Mouse (Mus musculus) hindbrain, embryonic 14.5 days (tissue): ENCODE measurements around the gene Zfp467. TPM values are rescaled to one million over a fixed set of nuclear protein-coding genes. Genes with fewer than 3 reads are reported as not detected.

Experiments used
- ATAC-seq: fragments of 200-750 bp; cut with Nextera tagmentation; 2 replicates; pipeline ENCODE4 v1.8.0; 2017; ENCODE audit warnings: moderate number of reproducible peaks, mild to moderate bottlenecking, moderate TSS enrichment, moderate library complexity; ENCODE audit not compliant: low FRiP score
- DNase-seq: peaks from one replicate; pipeline ENCODE4 v3.0.0-alpha.2; 2015; ENCODE audit warnings: low spot score
- H3K27ac ChIP-seq: fragments of 300-500 bp; sonication (generic); 2 replicates; pipeline ENCODE4 v1.5.1; 2014; ENCODE audit warnings: mild to moderate bottlenecking, moderate library complexity
- H3K27me3 ChIP-seq: fragments of 300-500 bp; sonication (generic); 2 replicates; pipeline ENCODE4 v1.6.1; 2014; ENCODE audit warnings: mild to moderate bottlenecking, low read length, mixed read lengths; ENCODE audit not compliant: control insufficient read depth, insufficient read depth
- H3K36me3 ChIP-seq: fragments of 300-500 bp; sonication (generic); replicated peaks from 2 replicates; pipeline ENCODE4 v1.6.1; 2014; ENCODE audit not compliant: control insufficient read depth, insufficient read depth
- H3K4me1 ChIP-seq: fragments of 300-500 bp; sonication (generic); replicated peaks from 2 replicates; pipeline ENCODE4 v1.6.1; 2014; ENCODE audit warnings: antibody characterized with exemption, low read length, mixed read lengths; ENCODE audit not compliant: control insufficient read depth, insufficient read depth
- H3K4me2 ChIP-seq: fragments of 300-500 bp; sonication (generic); replicated peaks from 2 replicates; pipeline ENCODE4 v1.6.1; 2014; ENCODE audit warnings: mild to moderate bottlenecking, moderate library complexity
- H3K4me3 ChIP-seq: fragments of 300-500 bp; sonication (generic); replicated peaks from 2 replicates; pipeline ENCODE4 v1.5.1; 2014; ENCODE audit warnings: mild to moderate bottlenecking, low read length
- H3K9ac ChIP-seq: fragments of 300-500 bp; sonication (generic); 2 replicates; pipeline ENCODE4 v1.6.1; 2014
- H3K9me3 ChIP-seq: fragments of 300-500 bp; sonication (generic); 2 replicates; pipeline ENCODE4 v1.6.1; 2016; ENCODE audit warnings: low read length; ENCODE audit not compliant: control insufficient read depth
- WGBS: fragments of 180-500 bp; shearing (Covaris S2); extraction: QIAGEN DNeasy Blood & Tissue Kit; methylation state at CpG from one replicate; pipeline ENCODE4 v1.1.7; 2014; 5-methylcytosine and 5-hydroxymethylcytosine counted together
- polyA plus RNA-seq: library from polyadenylated mRNA; unstranded; fragments of >200 nt; fragmentation: Nextera tagmentation; extraction: Ambion mirVana; gene quantifications from 2 replicates; pipeline ENCODE4 v1.2.1, GENCODE M21; 2014

Gene Zfp467
- polyA plus RNA-seq = 25.8 and 32.4 TPM in 2 replicates

GRCm38 (mm10) chr6:48445181-48446101 lies at the start of gene Zfp467:
Gene Zfp467 (minus strand): TSS chr6:48445825.
- WGBS = 1% methylated on average over 64 of the region's 65 CpGs
- Histone ChIP-seq H3K4me2 (peak within 1 kb of the TSS; percentile 85), H3K27me3 (0 out of 2 replicates have a peak, but pooled peaks cover 5% of the 10 kb centered on the region), H3K4me1 (peaks cover 12% of the 10 kb centered on the region), H3K9me3 (no peaks in the 10 kb centered on the region), H3K27ac (peak within 1 kb of the TSS; percentile 90), H3K4me3 (peak within 1 kb of the TSS; percentile 63), H3K36me3 (peaks cover 19% of the 10 kb centered on the region), H3K9ac (peak within 1 kb of the TSS; percentile 73)
- no peak for DNase-seq
- peak; percentile 36 for ATAC-seq

GRCm38 (mm10) chr6:48493136-48493730 lies 47.6 kb upstream of the Zfp467 start:
- Histone ChIP-seq H3K9me3 (no peaks in the 10 kb centered on the region), H3K27me3 (no peaks in the 10 kb centered on the region), H3K27ac (no peak overlapping the region), H3K4me3 (no peak overlapping the region), H3K9ac (no peak overlapping the region), H3K4me2 (no peak overlapping the region), H3K4me1 (no peaks in the 10 kb centered on the region), H3K36me3 (no peaks in the 10 kb centered on the region)
- DNase-seq (no peak), ATAC-seq (no peak)
- 10% methylated on average over 8 of the region's 8 CpGs for WGBS

- ATAC-seq = no peak
These were observed 45.7 kb upstream of the Zfp467 start for GRCm38 (mm10) chr6:48491361-48491760.

GRCm38 (mm10) chr6:48489741-48490140 lies 44.1 kb upstream of the Zfp467 start:
- H3K36me3 ChIP-seq = no peaks in the 10 kb centered on the region

More at GRCm38 (mm10) chr6:48491361-48491760, 45.7 kb upstream of the Zfp467 start:
- no peaks in the 10 kb centered on the region for H3K4me1 ChIP-seq
- no peaks in the 10 kb centered on the region for H3K27me3 ChIP-seq
- no peak overlapping the region for H3K27ac ChIP-seq
- H3K9ac ChIP-seq = no peak overlapping the region
- no peak for DNase-seq
- H3K36me3 ChIP-seq = no peaks in the 10 kb centered on the region
- 71% methylated on average over 9 of the region's 9 CpGs for WGBS
- H3K4me2 ChIP-seq = no peak overlapping the region
- no peaks in the 10 kb centered on the region for H3K9me3 ChIP-seq
- no peak overlapping the region for H3K4me3 ChIP-seq

GRCm38 (mm10) chr6:48487747-48488725 lies 42.4 kb upstream of the Zfp467 start:
- Histone ChIP-seq H3K9ac (0 out of 2 replicates have a peak overlapping the region, but pooled peaks have one; percentile 14), H3K4me3 (no peak overlapping the region), H3K27ac (no peak overlapping the region), H3K4me1 (no peaks in the 10 kb centered on the region), H3K9me3 (no peaks in the 10 kb centered on the region), H3K36me3 (no peaks in the 10 kb centered on the region), H3K27me3 (no peaks in the 10 kb centered on the region), H3K4me2 (peak overlapping the region; percentile 37)
- DNase-seq (no peak), ATAC-seq (no peak)
- 14% methylated on average over 17 of the region's 25 CpGs for WGBS

More at GRCm38 (mm10) chr6:48489741-48490140, 44.1 kb upstream of the Zfp467 start:
- no peak for DNase-seq
- no peaks in the 10 kb centered on the region for H3K9me3 ChIP-seq
- 68% methylated on average over 3 of the region's 3 CpGs for WGBS
- ATAC-seq = peak; percentile 34; the same call in 1 of the 2 replicates
- no peak overlapping the region for H3K27ac ChIP-seq
- no peak overlapping the region for H3K9ac ChIP-seq
- H3K27me3 ChIP-seq = no peaks in the 10 kb centered on the region
- no peak overlapping the region for H3K4me2 ChIP-seq
- no peak overlapping the region for H3K4me3 ChIP-seq
- H3K4me1 ChIP-seq = no peaks in the 10 kb centered on the region

GRCm38 (mm10) chr6:48482501-48482900 lies 36.9 kb upstream of the Zfp467 start:
- H3K9ac ChIP-seq = no peak overlapping the region
- no peaks in the 10 kb centered on the region for H3K4me1 ChIP-seq
- DNase-seq (no peak), ATAC-seq (no peak)
- H3K4me2 ChIP-seq = no peak overlapping the region
- H3K27ac ChIP-seq = no peak overlapping the region
- H3K36me3 ChIP-seq = no peaks in the 10 kb centered on the region
- H3K9me3 ChIP-seq = no peaks in the 10 kb centered on the region
- WGBS = 67% methylated on average over 5 of the region's 5 CpGs
- no peaks in the 10 kb centered on the region for H3K27me3 ChIP-seq
- H3K4me3 ChIP-seq = no peak overlapping the region

GRCm38 (mm10) chr6:48478446-48478845 lies 32.8 kb upstream of the Zfp467 start:
- Histone ChIP-seq H3K4me3 (no peak overlapping the region), H3K9ac (no peak overlapping the region), H3K9me3 (no peaks in the 10 kb centered on the region), H3K27me3 (no peaks in the 10 kb centered on the region), H3K4me2 (no peak overlapping the region), H3K4me1 (no peaks in the 10 kb centered on the region), H3K27ac (no peak overlapping the region), H3K36me3 (no peaks in the 10 kb centered on the region)
- WGBS = 76% methylated on average over 4 of the region's 4 CpGs
- no peak for DNase-seq
- ATAC-seq = no peak

GRCm38 (mm10) chr6:48470739-48471138 lies 25.1 kb upstream of the Zfp467 start:
- Histone ChIP-seq H3K27me3 (no peaks in the 10 kb centered on the region), H3K36me3 (no peaks in the 10 kb centered on the region), H3K27ac (no peak overlapping the region), H3K9me3 (no peaks in the 10 kb centered on the region), H3K4me2 (no peak overlapping the region), H3K9ac (no peak overlapping the region), H3K4me1 (no peaks in the 10 kb centered on the region), H3K4me3 (no peak overlapping the region)
- WGBS = 92% methylated on average over 2 of the region's 2 CpGs
- no peak for DNase-seq
- ATAC-seq = no peak
